Mouse (Mus musculus) liver, postnatal 0 days (tissue): Measurements from ENCODE around the gene Gm49368.

ENCODE experiments used
- CTCF ChIP-seq: sonication (generic); IDR thresholded peaks from 2 replicates; pipeline ENCODE4 v1.5.1; 2016; ENCODE audit warnings: antibody characterized with exemption, low read depth
- EP300 ChIP-seq: IDR thresholded peaks from 2 replicates; pipeline ENCODE4 v1.6.1; 2016; ENCODE audit warnings: antibody characterized with exemption, low read depth, mild to moderate bottlenecking

- TF ChIP-seq CTCF = no peak
- no peak for TF ChIP-seq EP300
Observed at GRCm38 (mm10) chr7:128116396-128116795, 53.9 kb downstream of the Gm49368 start.
